Mouse (Mus musculus) cerebellum, adult 11-12 months (tissue): ENCODE measurements around the gene Gid8.

Source experiments
- DNase-seq: peaks from one replicate; pipeline ENCODE4 v3.0.0; 2022

Gene Gid8

GRCm38 (mm10) chr2:180754976-180755688 is 45.2 kb downstream of the Gid8 start:
- DNase-seq = no peak

- no peak for DNase-seq
Observed at GRCm38 (mm10) chr2:180755896-180756295, 46.0 kb downstream of the Gid8 start.

GRCm38 (mm10) chr2:180756786-180757185 is 46.9 kb downstream of the Gid8 start:
- DNase-seq = no peak

- DNase-seq = no peak
Observed at GRCm38 (mm10) chr2:180758513-180759263, 48.8 kb downstream of the Gid8 start.

GRCm38 (mm10) chr2:180764986-180765385 is 55.1 kb downstream of the Gid8 start:
- peak; percentile 10 for DNase-seq

GRCm38 (mm10) chr2:180765713-180766112 is 55.8 kb downstream of the Gid8 start:
- DNase-seq = no peak
